Mouse (Mus musculus) heart, embryonic 12.5 days (tissue): ENCODE data around the gene Lca5l. TPM values are rescaled to one million over a fixed set of nuclear protein-coding genes. Genes with fewer than 3 reads are reported as not detected.
A peak's percentile ranks its signal among the peaks of the same experiment; 100 is the strongest.

Source experiments
- ATAC-seq: fragments of 200-750 bp; cut with Nextera tagmentation; 2 replicates; pipeline ENCODE4 v1.8.0; 2017; ENCODE audit warnings: moderate TSS enrichment, moderate library complexity; ENCODE audit not compliant: insufficient number of reproducible peaks, low FRiP score
- H3K27ac ChIP-seq: fragments of 300-500 bp; sonication (generic); 2 replicates; pipeline ENCODE4 v1.5.1; 2016; ENCODE audit warnings: mild to moderate bottlenecking, moderate library complexity; ENCODE audit not compliant: poor library complexity, severe bottlenecking
- H3K27me3 ChIP-seq: fragments of 300-500 bp; sonication (generic); replicated peaks from 2 replicates; pipeline ENCODE4 v1.6.1; 2016; ENCODE audit warnings: mild to moderate bottlenecking, moderate library complexity
- H3K36me3 ChIP-seq: fragments of 300-500 bp; sonication (generic); 2 replicates; pipeline ENCODE4 v1.6.1; 2016; ENCODE audit warnings: mild to moderate bottlenecking, moderate library complexity
- H3K4me1 ChIP-seq: fragments of 300-500 bp; sonication (generic); replicated peaks from 2 replicates; pipeline ENCODE4 v1.6.1; 2016; ENCODE audit warnings: mild to moderate bottlenecking
- H3K4me2 ChIP-seq: fragments of 300-500 bp; sonication (generic); 2 replicates; pipeline ENCODE4 v1.6.1; 2016; ENCODE audit warnings: mild to moderate bottlenecking, moderate library complexity
- H3K4me3 ChIP-seq: fragments of 300-500 bp; sonication (generic); 2 replicates; pipeline ENCODE4 v1.5.1; 2016; ENCODE audit warnings: mild to moderate bottlenecking
- H3K9ac ChIP-seq: fragments of 300-500 bp; sonication (generic); 2 replicates; pipeline ENCODE4 v1.6.1; 2016; ENCODE audit warnings: mild to moderate bottlenecking, moderate library complexity
- H3K9me3 ChIP-seq: fragments of 300-500 bp; sonication (generic); replicated peaks from 2 replicates; pipeline ENCODE4 v1.6.1; 2016; ENCODE audit warnings: mild to moderate bottlenecking, moderate library complexity
- WGBS: fragments of 180-500 bp; shearing (Covaris S2); methylation state at CpG from one replicate; pipeline ENCODE4 v1.1.7; 2016; 5-methylcytosine and 5-hydroxymethylcytosine counted together
- polyA plus RNA-seq: library from polyadenylated mRNA; unstranded; fragments of >200 nt; fragmentation: Nextera tagmentation; extraction: Ambion mirVana; gene quantifications from 2 replicates; pipeline ENCODE4 v1.2.1, GENCODE M21; 2016

The Lca5l gene
- polyA plus RNA-seq, 1 experiment from 2014 or later: 1.5 TPM

- ATAC-seq: peak; percentile 78
- H3K36me3 ChIP-seq: peaks cover 40% of the 10 kb centered on the region
These were observed 21.0 kb upstream of the Lca5l start for GRCm38 (mm10) chr16:96213027-96213426.

GRCm38 (mm10) chr16:96210856-96211255 is 18.8 kb upstream of the Lca5l start:
- WGBS: 43% methylated on average over 7 of the region's 7 CpGs
- Histone ChIP-seq H3K27ac (peak overlapping the region; percentile 94), H3K9me3 (no peaks in the 10 kb centered on the region), H3K9ac (no peak overlapping the region), H3K4me3 (no peak overlapping the region), H3K4me2 (peak overlapping the region; percentile 22; the same call in 1 of the 2 replicates), H3K4me1 (peaks cover 66% of the 10 kb centered on the region), H3K27me3 (no peaks in the 10 kb centered on the region), H3K36me3 (peaks cover 40% of the 10 kb centered on the region)
- ATAC-seq: no peak

More at GRCm38 (mm10) chr16:96213027-96213426, 21.0 kb upstream of the Lca5l start:
- Histone ChIP-seq H3K9ac (no peak overlapping the region), H3K4me2 (peak overlapping the region; percentile 29; the same call in 1 of the 2 replicates), H3K4me3 (no peak overlapping the region), H3K27me3 (no peaks in the 10 kb centered on the region), H3K9me3 (no peaks in the 10 kb centered on the region), H3K4me1 (peaks cover 47% of the 10 kb centered on the region), H3K27ac (peak overlapping the region; percentile 94)
- WGBS: 51% methylated on average over 4 of the region's 4 CpGs

GRCm38 (mm10) chr16:96209789-96210188 is 17.7 kb upstream of the Lca5l start:
- Histone ChIP-seq H3K4me1 (peaks cover 77% of the 10 kb centered on the region), H3K36me3 (peaks cover 36% of the 10 kb centered on the region), H3K27me3 (no peaks in the 10 kb centered on the region), H3K4me2 (no peak overlapping the region), H3K4me3 (no peak overlapping the region), H3K27ac (peak overlapping the region; percentile 94), H3K9me3 (no peaks in the 10 kb centered on the region), H3K9ac (peak overlapping the region; percentile 27; the same call in 1 of the 2 replicates)
- ATAC-seq: no peak
- WGBS: 53% methylated on average over 10 of the region's 10 CpGs

- Histone ChIP-seq H3K4me3 (peak overlapping the region; percentile 52), H3K4me1 (peaks cover 38% of the 10 kb centered on the region), H3K27me3 (no peaks in the 10 kb centered on the region), H3K4me2 (peak overlapping the region; percentile 76), H3K27ac (peak overlapping the region; percentile 97), H3K9ac (peak overlapping the region; percentile 86), H3K9me3 (no peaks in the 10 kb centered on the region), H3K36me3 (peaks cover 2% of the 10 kb centered on the region)
- WGBS: 42% methylated on average over 11 of the region's 11 CpGs
- no peak for ATAC-seq
These were observed 9.6 kb upstream of the Lca5l start for GRCm38 (mm10) chr16:96201485-96202232.

- Histone ChIP-seq H3K27ac (peak overlapping the region; percentile 97), H3K9ac (peak overlapping the region; percentile 86)
- no peak for ATAC-seq
These were observed 8.6 kb upstream of the Lca5l start for GRCm38 (mm10) chr16:96200702-96201028.

GRCm38 (mm10) chr16:96199913-96200701 is 8.0 kb upstream of the Lca5l start, which contains the start of gene Sh3bgr:
Sh3bgr (plus strand) TSS chr16:96200450.
- Histone ChIP-seq H3K27ac (peak within 1 kb of the TSS; percentile 97), H3K9ac (peak within 1 kb of the TSS; percentile 86), H3K4me1 (peaks cover 23% of the 10 kb centered on the region), H3K9me3 (0 out of 2 replicates have a peak, but pooled peaks cover 2% of the 10 kb centered on the region), H3K27me3 (no peaks in the 10 kb centered on the region), H3K36me3 (no peaks in the 10 kb centered on the region), H3K4me2 (peak within 1 kb of the TSS; percentile 76), H3K4me3 (peak within 1 kb of the TSS; percentile 52)
- WGBS: 2% methylated on average over 20 of the region's 20 CpGs
- ATAC-seq: peak; percentile 91

More at GRCm38 (mm10) chr16:96200702-96201028, 8.6 kb upstream of the Lca5l start:
- Histone ChIP-seq H3K4me2 (peak overlapping the region; percentile 76), H3K4me3 (peak overlapping the region; percentile 52), H3K4me1 (peaks cover 28% of the 10 kb centered on the region), H3K9me3 (no peaks in the 10 kb centered on the region), H3K27me3 (no peaks in the 10 kb centered on the region), H3K36me3 (no peaks in the 10 kb centered on the region)
- 22% methylated on average over 9 of the region's 9 CpGs for WGBS

- Histone ChIP-seq H3K27ac (no peak overlapping the region), H3K36me3 (0 out of 2 replicates have a peak, but pooled peaks cover 3% of the 10 kb centered on the region), H3K27me3 (peaks cover 3% of the 10 kb centered on the region), H3K4me2 (no peak overlapping the region), H3K4me1 (peaks cover 5% of the 10 kb centered on the region; the same call in 1 of the 2 replicates), H3K9ac (no peak overlapping the region), H3K9me3 (peaks cover 4% of the 10 kb centered on the region; the same call in 1 of the 2 replicates), H3K4me3 (no peak overlapping the region)
- ATAC-seq: no peak
- WGBS: 78% methylated on average over 5 of the region's 5 CpGs
These were observed 4.5 kb downstream of the Lca5l start for GRCm38 (mm10) chr16:96187619-96188018.

- no peak for ATAC-seq
These were observed 12.9 kb downstream of the Lca5l start for GRCm38 (mm10) chr16:96179156-96179555.

GRCm38 (mm10) chr16:96175399-96175798 is 16.7 kb downstream of the Lca5l start:
- Histone ChIP-seq H3K9ac (no peak overlapping the region), H3K4me1 (peaks cover 5% of the 10 kb centered on the region; the same call in 1 of the 2 replicates), H3K36me3 (no peaks in the 10 kb centered on the region), H3K4me3 (no peak overlapping the region), H3K9me3 (peaks cover 3% of the 10 kb centered on the region; the same call in 1 of the 2 replicates), H3K4me2 (no peak overlapping the region), H3K27ac (no peak overlapping the region), H3K27me3 (no peaks in the 10 kb centered on the region)
- peak; percentile 55; the same call in 1 of the 2 replicates for ATAC-seq
- WGBS: 44% methylated on average over 2 of the region's 2 CpGs

More at GRCm38 (mm10) chr16:96179156-96179555, 12.9 kb downstream of the Lca5l start:
- Histone ChIP-seq H3K9ac (no peak overlapping the region), H3K4me3 (no peak overlapping the region), H3K4me2 (no peak overlapping the region), H3K9me3 (peaks cover 3% of the 10 kb centered on the region; the same call in 1 of the 2 replicates), H3K27me3 (no peaks in the 10 kb centered on the region), H3K27ac (no peak overlapping the region), H3K36me3 (no peaks in the 10 kb centered on the region), H3K4me1 (peaks cover 5% of the 10 kb centered on the region; the same call in 1 of the 2 replicates)

GRCm38 (mm10) chr16:96173648-96174047 is 18.4 kb downstream of the Lca5l start:
- no peaks in the 10 kb centered on the region for H3K36me3 ChIP-seq
- no peak overlapping the region for H3K4me2 ChIP-seq
- H3K27me3 ChIP-seq: no peaks in the 10 kb centered on the region
- H3K9me3 ChIP-seq: no peaks in the 10 kb centered on the region
- 73% methylated on average over 8 of the region's 8 CpGs for WGBS
- no peak for ATAC-seq
- H3K4me1 ChIP-seq: peaks cover 5% of the 10 kb centered on the region; the same call in 1 of the 2 replicates
- no peak overlapping the region for H3K9ac ChIP-seq
- no peak overlapping the region for H3K27ac ChIP-seq
- no peak overlapping the region for H3K4me3 ChIP-seq

- Histone ChIP-seq H3K27me3 (no peaks in the 10 kb centered on the region), H3K4me1 (peaks cover 4% of the 10 kb centered on the region; the same call in 1 of the 2 replicates), H3K4me2 (no peak overlapping the region), H3K27ac (no peak overlapping the region), H3K9me3 (no peaks in the 10 kb centered on the region), H3K9ac (no peak overlapping the region), H3K4me3 (no peak overlapping the region), H3K36me3 (no peaks in the 10 kb centered on the region)
- no peak for ATAC-seq
- 82% methylated on average over 4 of the region's 4 CpGs for WGBS
These were observed 23.2 kb downstream of the Lca5l start for GRCm38 (mm10) chr16:96168837-96169236.
